Mouse (Mus musculus): ENCODE measurements around the gene Actl11. TPM values are rescaled to one million over a fixed set of nuclear protein-coding genes. Genes with fewer than 3 reads are reported as not detected.

Gene Actl11
- polyA plus RNA-seq, 1 experiment, result not detected

- no peak for DNase-seq (ENCODE audit: low read depth, low spot score)
- WGBS, result 70% methylated on average over 6 of the region's 6 CpGs
Measured at GRCm38 (mm10) chr9:107955613-107956289, 27.5 kb downstream of the Actl11 start.

- 65% methylated on average over 6 of the region's 6 CpGs for WGBS
- no peak for DNase-seq (ENCODE audit: low read depth, low spot score)
Measured at GRCm38 (mm10) chr9:107957141-107957540, 28.9 kb downstream of the Actl11 start.

- 75% methylated on average over 6 of the region's 6 CpGs for WGBS
- no peak for DNase-seq (ENCODE audit: low read depth, low spot score)
Measured at GRCm38 (mm10) chr9:107959896-107960295, 31.6 kb downstream of the Actl11 start.

GRCm38 (mm10) chr9:107960928-107961327 is 32.7 kb downstream of the Actl11 start:
- 82% methylated on average over 4 of the region's 4 CpGs for WGBS
- DNase-seq (ENCODE audit: low read depth, low spot score), result no peak

GRCm38 (mm10) chr9:107961351-107961762 is 33.1 kb downstream of the Actl11 start:
- 90% methylated on average over 10 of the region's 10 CpGs for WGBS
- DNase-seq (ENCODE audit: low read depth, low spot score), result no peak

GRCm38 (mm10) chr9:107961881-107962280 is 33.6 kb downstream of the Actl11 start:
- 61% methylated on average over 5 of the region's 5 CpGs for WGBS
- DNase-seq (ENCODE audit: low read depth, low spot score), result no peak

GRCm38 (mm10) chr9:107962916-107963315 is 34.6 kb downstream of the Actl11 start:
- WGBS, result 97% methylated on average over 9 of the region's 9 CpGs
- DNase-seq (ENCODE audit: low read depth, low spot score), result no peak

- 17% methylated on average over 5 of the region's 5 CpGs for WGBS
- DNase-seq (ENCODE audit: low read depth, low spot score), result peak; percentile 69
Measured at GRCm38 (mm10) chr9:107963700-107964099, 35.4 kb downstream of the Actl11 start.

- no peak for DNase-seq (ENCODE audit: low read depth, low spot score)
- 89% methylated on average over 9 of the region's 9 CpGs for WGBS
Measured at GRCm38 (mm10) chr9:107964681-107965080, 36.4 kb downstream of the Actl11 start.

GRCm38 (mm10) chr9:107966676-107967075 is 38.4 kb downstream of the Actl11 start:
- 85% methylated on average over 10 of the region's 10 CpGs for WGBS
- no peak for DNase-seq (ENCODE audit: low read depth, low spot score)

- no peak for DNase-seq (ENCODE audit: low read depth, low spot score)
- 84% methylated on average over 6 of the region's 6 CpGs for WGBS
Measured at GRCm38 (mm10) chr9:107967437-107967836, 39.2 kb downstream of the Actl11 start.

GRCm38 (mm10) chr9:107968531-107968930 is 40.3 kb downstream of the Actl11 start:
- DNase-seq (ENCODE audit: low read depth, low spot score), result no peak
- 90% methylated on average over 7 of the region's 7 CpGs for WGBS

- DNase-seq (ENCODE audit: low read depth, low spot score), result no peak
- WGBS, result 82% methylated on average over 5 of the region's 5 CpGs
Measured at GRCm38 (mm10) chr9:107970311-107970710, 42.0 kb downstream of the Actl11 start.

- WGBS, result 44% methylated on average over 8 of the region's 8 CpGs
- DNase-seq (ENCODE audit: low read depth, low spot score), result peak; percentile 21
Measured at GRCm38 (mm10) chr9:107971690-107972541, 43.6 kb downstream of the Actl11 start.

GRCm38 (mm10) chr9:107974491-107975171 is 46.4 kb downstream of the Actl11 start:
- WGBS, result 78% methylated on average over 10 of the region's 10 CpGs
- DNase-seq (ENCODE audit: low read depth, low spot score), result no peak

- peak; percentile 83 for DNase-seq (ENCODE audit: low read depth, low spot score)
- WGBS, result 54% methylated on average over 12 of the region's 12 CpGs
Measured at GRCm38 (mm10) chr9:107975399-107976386, 47.4 kb downstream of the Actl11 start, which contains the start of gene Uba7. Gene Uba7 (plus strand): TSS chr9:107975505.

- DNase-seq (ENCODE audit: low read depth, low spot score), result no peak
- WGBS, result 94% methylated on average over 12 of the region's 12 CpGs
Measured at GRCm38 (mm10) chr9:107978815-107979214, 50.5 kb downstream of the Actl11 start.

All from large intestine, adult 2 months (tissue).